Mouse (Mus musculus): ENCODE measurements around the gene Olfr961. TPM values are rescaled to one million over a fixed set of nuclear protein-coding genes. Genes with fewer than 3 reads are reported as not detected.

The Olfr961 gene
- polyA plus RNA-seq, 1 experiment = not detected

Other genes with a start within 250 kb of the Olfr961 start
- gene Olfr952, start 217.9 kb upstream of the Olfr961 start, polyA plus RNA-seq (2012; rRNA removed) = not detected in 2 replicates
- gene Olfr954, start 188.4 kb upstream of the Olfr961 start, polyA plus RNA-seq (2012; rRNA removed) = not detected in 2 replicates
- gene Olfr955, start 173.1 kb upstream of the Olfr961 start, polyA plus RNA-seq (2012; rRNA removed) = not detected in 2 replicates
- gene Olfr44, start 151.1 kb upstream of the Olfr961 start, polyA plus RNA-seq (2012; rRNA removed) = not detected in 2 replicates
- not detected in 2 replicates for gene Olfr957, start 129.3 kb upstream of the Olfr961 start, polyA plus RNA-seq (2012; rRNA removed)
- not detected in 2 replicates for gene Olfr958, start 91.0 kb upstream of the Olfr961 start, polyA plus RNA-seq (2012; rRNA removed)
- gene Olfr959, start 69.5 kb upstream of the Olfr961 start, polyA plus RNA-seq (2012; rRNA removed) = not detected in 2 replicates
- gene AW551984, start 40.7 kb upstream of the Olfr961 start, polyA plus RNA-seq (2012; rRNA removed) = 0.49 and 0.53 TPM in 2 replicates
- not detected in 2 replicates for gene Olfr148, start 34.4 kb upstream of the Olfr961 start, polyA plus RNA-seq (2012; rRNA removed)
- gene Olfr960, start 23.7 kb upstream of the Olfr961 start, polyA plus RNA-seq (2012; rRNA removed) = not detected in 2 replicates
- not detected in 2 replicates for gene Olfr963, start 22.1 kb downstream of the Olfr961 start, polyA plus RNA-seq (2012; rRNA removed)
- gene Olfr149, start 62.0 kb downstream of the Olfr961 start, polyA plus RNA-seq (2012; rRNA removed) = not detected in 2 replicates
- not detected in 2 replicates for gene Olfr965, start 66.3 kb downstream of the Olfr961 start, polyA plus RNA-seq (2012; rRNA removed)
- gene Olfr150, start 85.9 kb downstream of the Olfr961 start, polyA plus RNA-seq (2012; rRNA removed) = not detected in 2 replicates
- gene Olfr967, start 101.2 kb downstream of the Olfr961 start, polyA plus RNA-seq (2012; rRNA removed) = not detected in 2 replicates
- gene Olfr968, start 138.2 kb downstream of the Olfr961 start, polyA plus RNA-seq (2012; rRNA removed) = not detected in 2 replicates
- not detected in 2 replicates for gene Olfr969, start 145.9 kb downstream of the Olfr961 start, polyA plus RNA-seq (2012; rRNA removed)
- not detected in 2 replicates for gene Olfr970, start 163.8 kb downstream of the Olfr961 start, polyA plus RNA-seq (2012; rRNA removed)
- not detected in 2 replicates for gene Olfr971, start 191.8 kb downstream of the Olfr961 start, polyA plus RNA-seq (2012; rRNA removed)
- not detected in 2 replicates for gene Olfr972, start 221.3 kb downstream of the Olfr961 start, polyA plus RNA-seq (2012; rRNA removed)